28 mouse cellular contexts compared by ENCODE assay signal in the genomic region with DNA sequence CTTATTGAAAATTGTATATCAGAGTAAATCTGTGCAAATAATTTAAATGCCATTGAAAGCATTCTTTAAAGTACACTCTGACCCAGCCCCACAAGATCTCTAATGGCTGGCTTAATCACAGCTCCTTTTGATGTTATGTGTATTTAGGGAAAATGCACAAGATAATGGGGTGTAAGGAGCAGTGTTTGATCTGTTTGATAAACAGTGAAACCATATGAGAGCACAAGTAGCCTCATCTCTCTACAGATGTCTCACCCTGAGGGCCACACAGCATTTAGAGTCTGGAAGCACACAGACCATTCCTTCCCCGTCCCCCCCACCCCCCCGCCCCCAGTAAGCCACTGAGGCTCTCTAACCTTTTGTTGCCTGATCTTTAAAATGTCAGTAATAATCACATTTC.
"Had no signal": no experiment of that assay in that cellular context is flagged by ENCODE, and none has a peak within 500 bp of the region (broad histone marks: within the 10 kb centered on the region; RNA-seq: fewer than 3 reads in every experiment).

No protein-coding gene starts in this region.

- H3K4me3 ChIP-seq: embryonic facial prominence, embryonic 10.5 days; embryonic facial prominence, embryonic 12.5 days; embryonic facial prominence, embryonic 13.5 days; embryonic facial prominence, embryonic 15.5 days; erythroblast, embryonic 14.5 days; forebrain, embryonic 10.5 days; forebrain, embryonic 12.5 days; forebrain, embryonic 13.5 days; forebrain, embryonic 15.5 days; gastrocnemius, adult 2 months; heart, adult 2 months had no signal

- H3K36me3 ChIP-seq: embryonic facial prominence, embryonic 10.5 days; embryonic facial prominence, embryonic 12.5 days; embryonic facial prominence, embryonic 13.5 days; embryonic facial prominence, embryonic 15.5 days; forebrain, embryonic 10.5 days; forebrain, embryonic 12.5 days; forebrain, embryonic 15.5 days had no signal

- H3K4me2 ChIP-seq: embryonic facial prominence, embryonic 12.5 days; embryonic facial prominence, embryonic 13.5 days; embryonic facial prominence, embryonic 15.5 days; forebrain, embryonic 12.5 days; forebrain, embryonic 13.5 days; forebrain, embryonic 15.5 days had no signal

- H3K4me1 ChIP-seq: embryonic facial prominence, embryonic 12.5 days; embryonic facial prominence, embryonic 15.5 days; forebrain, embryonic 10.5 days; forebrain, embryonic 12.5 days; forebrain, embryonic 13.5 days; forebrain, embryonic 15.5 days had no signal

- H3K27ac ChIP-seq: embryonic facial prominence, embryonic 10.5 days; embryonic facial prominence, embryonic 12.5 days; embryonic facial prominence, embryonic 13.5 days; embryonic facial prominence, embryonic 15.5 days; forebrain, embryonic 10.5 days; forebrain, embryonic 12.5 days; forebrain, embryonic 13.5 days; forebrain, embryonic 15.5 days; gastrocnemius, adult 2 months; heart, adult 2 months had no signal

- DNase-seq: cerebellum, adult 18-20 months; cerebellum, adult 2 months; cerebellum, adult 8-10 months; cerebellum, adult 9-10 months; cerebellum, adult 9-11 months; cerebellum, postnatal 10 days; cerebellum, postnatal 14 days; cerebellum, postnatal 25 days; cerebellum, postnatal 36 days; embryo, embryonic 11 days; forebrain, postnatal 0 days; gastrocnemius, adult 2 months; gastrocnemius, postnatal 10 days; gastrocnemius, postnatal 14 days; gastrocnemius, postnatal 25 days; gastrocnemius, postnatal 36 days; heart, adult 2 months had no signal

- H3K9ac ChIP-seq: embryonic facial prominence, embryonic 12.5 days; embryonic facial prominence, embryonic 13.5 days; embryonic facial prominence, embryonic 15.5 days; forebrain, embryonic 12.5 days; forebrain, embryonic 13.5 days; forebrain, embryonic 15.5 days; forebrain, postnatal 0 days had no signal

- H3K9me3 ChIP-seq: embryonic facial prominence, embryonic 10.5 days; embryonic facial prominence, embryonic 12.5 days; embryonic facial prominence, embryonic 13.5 days; embryonic facial prominence, embryonic 15.5 days; forebrain, embryonic 10.5 days; forebrain, embryonic 12.5 days; forebrain, embryonic 13.5 days; forebrain, embryonic 15.5 days had no signal

- H3K27me3 ChIP-seq: embryonic facial prominence, embryonic 12.5 days; embryonic facial prominence, embryonic 13.5 days; embryonic facial prominence, embryonic 15.5 days; forebrain, embryonic 12.5 days; forebrain, embryonic 13.5 days; forebrain, embryonic 15.5 days had no signal

- ATAC-seq: forebrain, embryonic 13.5 days; forebrain, embryonic 14.5 days; forebrain, embryonic 15.5 days; forebrain, embryonic 16.5 days; forebrain, postnatal 0 days had no signal
